Mouse (Mus musculus): ENCODE measurements around the gene Tspan7. TPM values are rescaled to one million over a fixed set of nuclear protein-coding genes. Genes with fewer than 3 reads are reported as not detected.

Tspan7 gene
- total and polyA plus RNA-seq, 3 experiments, result not detected

DNA sequence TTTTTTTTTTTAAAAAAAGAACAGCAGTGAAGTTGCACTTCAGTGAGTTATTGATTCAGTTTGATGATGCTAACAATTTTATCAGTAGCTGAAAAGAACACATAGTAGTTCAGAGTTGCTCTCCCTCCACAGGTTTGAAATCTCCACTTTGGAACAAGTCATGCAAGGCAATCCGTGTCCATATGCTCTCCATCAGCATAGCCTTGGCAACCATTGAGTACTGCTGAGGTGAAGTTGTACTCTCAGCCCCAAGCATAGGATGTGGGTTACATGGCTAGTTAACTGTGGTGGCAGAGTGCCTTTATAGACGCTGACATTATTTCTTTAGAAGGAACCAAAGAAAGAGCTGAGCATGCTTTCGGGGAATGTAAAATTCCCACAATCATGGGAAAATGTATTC is 27.7 kb upstream of the Tspan7 start:
- Histone ChIP-seq H3K27ac (ENCODE audit: control insufficient read depth, low read depth, low read length) (no peak overlapping the region), H3K9me3 (replicated peaks; ENCODE audit: insufficient read depth, low read length) (no peaks in the 10 kb centered on the region), H3K4me3 (ENCODE audit: control insufficient read depth in 1 of 2, insufficient read depth in 1 of 2, low read depth in 2 of 2, low read length in 2 of 2) (no peak overlapping the region), H3K79me2 (ENCODE audit: control insufficient read depth, insufficient read depth, low read length, poor library complexity) (no peaks in the 10 kb centered on the region), H3K9ac (ENCODE audit: control insufficient read depth, low read depth, low read length, poor library complexity, severe bottlenecking) (no peak overlapping the region), H3K4me1 (ENCODE audit: control insufficient read depth in 1 of 2, insufficient read depth in 2 of 2, low read length in 2 of 2) (no peaks in the 10 kb centered on the region), H3K27me3 (ENCODE audit: control insufficient read depth in 1 of 2, insufficient read depth in 2 of 2, low read length in 2 of 2) (no peaks in the 10 kb centered on the region; a peak in 1 of 4 replicates), H3K36me3 (ENCODE audit: control insufficient read depth in 1 of 2, insufficient read depth in 2 of 2, low read length in 2 of 2) (no peaks in the 10 kb centered on the region)
- no peak for DNase-seq (ENCODE audit: low read depth, low spot score)
- TF ChIP-seq NELFE (IDR thresholded peaks at IDR 0.05; ENCODE audit: low read depth, low read length) (no peak), UBTF (IDR thresholded peaks at IDR 0.05; ENCODE audit: borderline replicate concordance, insufficient read depth, low read depth, low read length) (no peak), MAX (IDR thresholded peaks at IDR 0.05; ENCODE audit: low read length) (no peak), EP300 (IDR thresholded peaks at IDR 0.05; ENCODE audit: low read depth in 1 of 2, low read length in 2 of 2) (no peak)

DNA sequence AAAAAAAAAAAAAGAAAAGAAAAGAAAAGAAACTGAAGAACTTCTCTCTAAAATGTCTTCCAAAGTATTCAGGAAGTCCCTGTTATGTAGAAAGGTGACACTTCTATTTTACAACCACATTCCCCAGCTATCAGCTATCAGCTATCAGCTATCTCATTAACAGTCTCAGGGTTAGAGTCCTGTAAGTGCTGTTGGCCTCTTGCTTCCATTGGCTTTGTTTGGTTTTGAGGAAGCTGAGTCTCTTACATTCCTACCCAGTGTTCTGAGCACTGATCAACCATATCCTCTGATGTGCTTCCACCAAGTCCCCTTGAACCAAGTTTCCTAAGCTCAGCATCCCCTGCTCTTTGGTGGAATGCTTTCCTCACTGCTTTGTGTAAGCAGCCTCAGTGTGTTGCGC is 7.9 kb upstream of the Tspan7 start:
- DNase-seq (ENCODE audit: low read depth, low spot score), result no peak
- Histone ChIP-seq H3K79me2 (ENCODE audit: control insufficient read depth, insufficient read depth, low read length, poor library complexity) (no peaks in the 10 kb centered on the region), H3K36me3 (ENCODE audit: control insufficient read depth in 1 of 2, insufficient read depth in 2 of 2, low read length in 2 of 2) (no peaks in the 10 kb centered on the region), H3K4me3 (ENCODE audit: control insufficient read depth in 1 of 2, insufficient read depth in 1 of 2, low read depth in 2 of 2, low read length in 2 of 2) (no peak overlapping the region), H3K27ac (ENCODE audit: control insufficient read depth, low read depth, low read length) (no peak overlapping the region), H3K9me3 (replicated peaks; ENCODE audit: insufficient read depth, low read length) (no peaks in the 10 kb centered on the region), H3K9ac (ENCODE audit: control insufficient read depth, low read depth, low read length, poor library complexity, severe bottlenecking) (no peak overlapping the region), H3K27me3 (ENCODE audit: control insufficient read depth in 1 of 2, insufficient read depth in 2 of 2, low read length in 2 of 2) (no peaks in the 10 kb centered on the region), H3K4me1 (ENCODE audit: control insufficient read depth in 1 of 2, insufficient read depth in 2 of 2, low read length in 2 of 2) (no peaks in the 10 kb centered on the region)
- TF ChIP-seq ZKSCAN1 (IDR thresholded peaks at IDR 0.05; ENCODE audit: low read depth, low read length) (no peak), SIN3A (IDR thresholded peaks at IDR 0.05; ENCODE audit: low read length) (no peak), ZMIZ1 (IDR thresholded peaks at IDR 0.05; ENCODE audit: low read depth, low read length) (no peak), GABPA (IDR thresholded peaks at IDR 0.05; ENCODE audit: low read depth, low read length) (no peak), KAT2A (conservative IDR thresholded peaks at IDR 0.05; ENCODE audit: low read depth, low read length) (no peak), RAD21 (IDR thresholded peaks at IDR 0.05; ENCODE audit: low read depth, low read length) (no peak), TCF12 (IDR thresholded peaks at IDR 0.05; ENCODE audit: low read depth, low read length) (no peak), MEF2A (IDR thresholded peaks at IDR 0.05; ENCODE audit: extremely low read depth, insufficient replicate concordance, low read depth, low read length, poor library complexity, severe bottlenecking) (no peak), MYC (IDR thresholded peaks at IDR 0.05; ENCODE audit: low read depth, low read length) (no peak), E2F4 (IDR thresholded peaks at IDR 0.05; ENCODE audit: borderline replicate concordance, low read depth, low read length) (no peak), EP300 (IDR thresholded peaks at IDR 0.05; ENCODE audit: low read depth in 1 of 2, low read length in 2 of 2) (no peak), USF1 (IDR thresholded peaks at IDR 0.05; ENCODE audit: low read depth, low read length) (no peak), CTCF (IDR thresholded peaks at IDR 0.05 in 2 of 3, conservative IDR thresholded peaks at IDR 0.05 in 1 of 3; ENCODE audit: control insufficient read depth in 1 of 3, insufficient read depth in 1 of 3, low read depth in 2 of 3, low read length in 3 of 3, poor library complexity in 1 of 3, severe bottlenecking in 1 of 3) (no peak), UBTF (IDR thresholded peaks at IDR 0.05; ENCODE audit: borderline replicate concordance, insufficient read depth, low read depth, low read length) (no peak), MAX (IDR thresholded peaks at IDR 0.05; ENCODE audit: low read length) (no peak)
